Mouse (Mus musculus): ENCODE measurements around the gene Dyrk3. TPM values are rescaled to one million over a fixed set of nuclear protein-coding genes. Genes with fewer than 3 reads are reported as not detected.
A peak's percentile ranks its signal among the peaks of the same experiment; 100 is the strongest.

The Dyrk3 gene
- polyA plus RNA-seq (2012; rRNA removed), result 0.78 and 0.98 TPM in 2 replicates

DNA sequence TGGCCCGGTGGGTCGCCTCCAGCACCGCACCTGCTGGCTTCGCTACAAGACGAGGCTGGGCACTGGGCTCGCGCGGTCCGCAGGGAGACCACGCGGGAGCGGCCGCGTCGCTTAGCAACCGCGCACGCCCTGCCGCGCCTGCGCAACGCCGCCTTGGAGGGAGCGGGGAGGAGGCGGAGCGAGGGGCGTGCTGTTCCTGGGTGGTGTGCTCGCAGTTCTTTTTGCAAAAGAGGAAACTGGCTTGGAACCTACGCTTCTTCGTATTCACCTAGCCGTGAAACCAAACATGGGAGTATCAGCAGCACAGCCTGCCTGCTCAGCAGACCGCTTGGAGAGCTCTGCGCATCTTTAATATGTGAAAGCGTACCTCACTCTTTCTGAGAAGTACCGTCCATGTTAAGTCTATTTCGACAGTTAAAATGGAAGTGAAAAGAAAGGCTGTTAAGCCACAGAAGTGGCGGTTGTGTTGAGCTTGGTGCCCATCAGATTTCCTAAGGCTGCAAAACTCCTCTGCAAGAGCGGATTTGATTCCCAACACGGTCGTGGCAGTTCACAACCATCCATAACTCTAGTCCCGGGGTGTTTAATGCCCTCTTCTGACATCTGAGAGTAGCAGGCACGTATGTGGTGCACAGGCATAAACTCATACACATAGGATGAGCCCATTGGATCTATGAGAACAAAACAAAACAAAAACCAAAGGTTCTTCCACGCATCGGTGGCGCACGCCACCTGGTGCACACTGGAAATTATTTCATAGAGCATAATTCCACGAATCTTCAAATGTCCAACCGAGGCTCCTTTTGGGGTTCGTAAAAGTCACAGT, at the start of gene Dyrk3:
Gene Dyrk3, minus strand, starts transcription at position 150 of the 826 bp plus-strand sequence.
- H3K27ac ChIP-seq (ENCODE audit: control insufficient read depth, insufficient read depth, low read length), result peak within 1 kb of the TSS; percentile 83
- TF ChIP-seq CTCF (IDR thresholded peaks at IDR 0.05; ENCODE audit: borderline replicate concordance, control insufficient read depth, extremely low read depth, insufficient read depth, low read length, poor library complexity), result 0 out of 2 replicates have a peak, but pooled peaks have one; percentile 19
- 0 out of 2 replicates have a peak, but pooled peaks have one; percentile 30 for TF ChIP-seq POLR2A (IDR thresholded peaks at IDR 0.05; ENCODE audit: control insufficient read depth, extremely low read depth, insufficient read depth, low read length, poor library complexity)
- no peaks in the 10 kb centered on the region for H3K27me3 ChIP-seq (ENCODE audit: control insufficient read depth, insufficient read depth, low read length)
- H3K36me3 ChIP-seq (ENCODE audit: control insufficient read depth, insufficient read depth, low read length), result no peaks in the 10 kb centered on the region
- peak within 1 kb of the TSS; percentile 75 for H3K4me3 ChIP-seq (ENCODE audit: control insufficient read depth, insufficient read depth, low read length)
- DNase-seq, result peak; percentile 92
- under 1% methylated on average over 49 of the region's 49 CpGs for WGBS
- H3K4me1 ChIP-seq (replicated peaks; ENCODE audit: control insufficient read depth, insufficient read depth, low read length), result peaks cover 14% of the 10 kb centered on the region

DNA sequence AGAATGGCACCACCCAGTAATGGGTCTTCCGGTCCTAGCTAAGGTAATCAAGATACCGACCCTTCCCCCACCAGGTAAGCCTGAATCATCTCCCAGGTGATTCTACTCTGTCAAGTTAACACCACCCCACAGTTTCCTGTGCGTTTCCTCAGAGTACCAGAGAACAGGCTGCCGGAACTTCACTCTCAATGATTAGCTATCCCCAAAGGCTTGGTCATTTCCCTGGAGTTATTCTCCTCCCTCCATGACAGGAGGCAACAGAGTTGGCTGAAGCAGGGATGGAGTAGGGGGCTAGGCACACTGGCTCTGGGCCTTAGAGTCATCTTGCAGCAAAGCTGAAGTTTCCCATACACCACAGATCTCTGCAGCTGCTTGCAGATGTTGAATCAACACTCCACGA, 49.7 kb upstream of the Dyrk3 start:
- no peaks in the 10 kb centered on the region for H3K27me3 ChIP-seq (ENCODE audit: control insufficient read depth, insufficient read depth, low read length)
- H3K4me3 ChIP-seq (ENCODE audit: control insufficient read depth, insufficient read depth, low read length), result no peak overlapping the region
- peak overlapping the region; percentile 7; the same call in 1 of the 2 replicates for H3K27ac ChIP-seq (ENCODE audit: control insufficient read depth, insufficient read depth, low read length)
- peaks cover 61% of the 10 kb centered on the region for H3K4me1 ChIP-seq (replicated peaks; ENCODE audit: control insufficient read depth, insufficient read depth, low read length)
- DNase-seq, result no peak
- peaks cover 12% of the 10 kb centered on the region for H3K36me3 ChIP-seq (ENCODE audit: control insufficient read depth, insufficient read depth, low read length)
- WGBS, result 73% methylated on average over 5 of the region's 5 CpGs
- TF ChIP-seq CTCF (IDR thresholded peaks at IDR 0.05; ENCODE audit: borderline replicate concordance, control insufficient read depth, extremely low read depth, insufficient read depth, low read length, poor library complexity) (no peak), POLR2A (IDR thresholded peaks at IDR 0.05; ENCODE audit: control insufficient read depth, extremely low read depth, insufficient read depth, low read length, poor library complexity) (no peak)

DNA sequence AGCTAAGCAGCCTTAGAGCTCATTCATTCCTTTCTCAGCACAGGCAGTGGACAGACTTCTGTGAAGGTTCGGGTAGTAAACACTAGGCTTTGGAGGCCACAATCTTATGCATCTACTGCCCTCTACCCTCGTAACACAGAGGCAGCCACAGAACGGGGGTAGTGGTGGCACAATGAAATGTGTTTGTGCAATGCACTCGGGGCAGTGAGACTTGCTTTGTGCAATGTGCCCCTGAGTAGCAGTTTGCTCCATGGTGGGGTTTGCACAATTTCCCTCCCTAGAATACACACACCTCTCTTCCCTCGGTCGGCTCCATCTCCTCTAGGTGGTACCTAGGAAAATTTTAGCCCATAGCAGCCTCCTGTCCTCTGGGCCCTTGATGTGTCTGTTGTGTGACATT, 48.9 kb upstream of the Dyrk3 start:
- DNase-seq, result no peak
- H3K36me3 ChIP-seq (ENCODE audit: control insufficient read depth, insufficient read depth, low read length), result peaks cover 12% of the 10 kb centered on the region
- no peaks in the 10 kb centered on the region for H3K27me3 ChIP-seq (ENCODE audit: control insufficient read depth, insufficient read depth, low read length)
- H3K4me3 ChIP-seq (ENCODE audit: control insufficient read depth, insufficient read depth, low read length), result no peak overlapping the region
- no peak overlapping the region for H3K27ac ChIP-seq (ENCODE audit: control insufficient read depth, insufficient read depth, low read length)
- TF ChIP-seq CTCF (IDR thresholded peaks at IDR 0.05; ENCODE audit: borderline replicate concordance, control insufficient read depth, extremely low read depth, insufficient read depth, low read length, poor library complexity) (no peak), POLR2A (IDR thresholded peaks at IDR 0.05; ENCODE audit: control insufficient read depth, extremely low read depth, insufficient read depth, low read length, poor library complexity) (no peak)
- WGBS, result 83% methylated on average over 6 of the region's 6 CpGs
- H3K4me1 ChIP-seq (replicated peaks; ENCODE audit: control insufficient read depth, insufficient read depth, low read length), result peaks cover 59% of the 10 kb centered on the region

DNA sequence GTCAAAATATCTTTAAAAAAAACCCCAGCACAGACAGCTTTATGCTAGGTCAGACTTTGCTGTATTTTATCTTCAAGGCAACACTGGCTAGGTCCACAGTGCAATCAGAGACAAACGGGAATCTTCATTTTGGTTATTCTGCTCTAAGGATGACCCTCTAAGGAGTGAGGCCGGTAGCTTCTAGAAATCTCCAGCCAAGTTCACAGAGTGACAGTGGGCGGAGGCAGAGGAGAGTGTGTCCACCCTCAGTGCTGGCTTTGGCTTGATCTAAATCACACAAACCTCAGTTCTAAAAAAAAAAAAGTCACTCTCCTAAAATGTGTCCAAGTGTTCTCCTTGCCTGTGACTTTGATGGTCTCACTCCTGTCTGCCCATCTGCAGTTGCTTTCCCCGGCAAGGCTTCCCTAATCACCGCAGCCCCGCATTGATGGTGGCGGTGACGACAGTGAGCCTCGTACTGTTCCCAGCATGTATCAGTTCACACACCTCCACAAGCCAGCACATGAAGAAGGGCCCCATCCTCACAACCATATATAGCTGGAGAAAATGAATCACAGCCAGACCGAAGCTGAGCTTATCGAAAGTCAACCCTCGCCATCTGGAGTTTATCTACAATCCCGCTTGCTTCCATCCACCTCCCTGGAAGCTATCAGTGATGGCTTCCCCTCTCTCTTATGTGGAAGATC, 47.8 kb upstream of the Dyrk3 start:
- Histone ChIP-seq H3K4me1 (replicated peaks; ENCODE audit: control insufficient read depth, insufficient read depth, low read length) (peaks cover 61% of the 10 kb centered on the region), H3K27ac (ENCODE audit: control insufficient read depth, insufficient read depth, low read length) (no peak overlapping the region), H3K4me3 (ENCODE audit: control insufficient read depth, insufficient read depth, low read length) (no peak overlapping the region), H3K36me3 (ENCODE audit: control insufficient read depth, insufficient read depth, low read length) (peaks cover 20% of the 10 kb centered on the region), H3K27me3 (ENCODE audit: control insufficient read depth, insufficient read depth, low read length) (no peaks in the 10 kb centered on the region)
- TF ChIP-seq POLR2A (IDR thresholded peaks at IDR 0.05; ENCODE audit: control insufficient read depth, extremely low read depth, insufficient read depth, low read length, poor library complexity) (no peak), CTCF (IDR thresholded peaks at IDR 0.05; ENCODE audit: borderline replicate concordance, control insufficient read depth, extremely low read depth, insufficient read depth, low read length, poor library complexity) (no peak)
- WGBS, result 87% methylated on average over 13 of the region's 13 CpGs
- DNase-seq, result no peak

DNA sequence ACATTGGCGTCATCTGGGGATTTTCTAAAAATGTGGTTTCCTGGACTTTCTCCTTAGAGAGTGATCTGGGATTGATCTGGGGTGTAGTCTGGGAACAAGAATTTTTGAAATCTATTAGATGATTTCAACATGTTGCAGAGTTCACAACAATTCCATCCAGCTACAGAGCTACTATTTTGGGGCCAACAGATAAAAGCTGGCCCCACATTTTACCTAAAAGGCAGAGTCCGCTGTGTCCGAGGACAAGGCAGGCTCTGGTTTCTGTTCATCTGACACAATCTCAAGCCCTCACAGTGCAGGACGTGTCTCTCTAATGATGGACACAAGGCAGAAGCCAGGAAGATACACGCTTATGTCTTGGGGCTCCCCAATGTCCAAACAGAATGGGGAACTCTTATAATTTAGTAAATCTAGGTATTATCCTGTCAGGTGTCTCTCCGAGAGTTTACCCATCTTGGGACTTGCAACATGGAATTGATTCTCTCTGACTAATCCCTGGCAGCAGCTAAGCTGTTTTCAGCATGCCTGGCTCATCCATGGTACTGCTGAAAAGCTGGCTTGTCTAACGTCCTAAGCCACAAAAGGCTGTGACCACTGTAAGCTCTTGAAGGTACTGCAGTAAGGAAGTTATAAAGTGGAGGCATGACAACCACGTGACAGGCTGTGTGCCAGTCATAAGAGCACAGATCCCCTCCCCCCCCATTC, 47.0 kb upstream of the Dyrk3 start:
- Histone ChIP-seq H3K27me3 (ENCODE audit: control insufficient read depth, insufficient read depth, low read length) (no peaks in the 10 kb centered on the region), H3K27ac (ENCODE audit: control insufficient read depth, insufficient read depth, low read length) (no peak overlapping the region), H3K4me3 (ENCODE audit: control insufficient read depth, insufficient read depth, low read length) (no peak overlapping the region), H3K36me3 (ENCODE audit: control insufficient read depth, insufficient read depth, low read length) (peaks cover 25% of the 10 kb centered on the region), H3K4me1 (replicated peaks; ENCODE audit: control insufficient read depth, insufficient read depth, low read length) (peaks cover 59% of the 10 kb centered on the region)
- WGBS, result 70% methylated on average over 8 of the region's 8 CpGs
- TF ChIP-seq POLR2A (IDR thresholded peaks at IDR 0.05; ENCODE audit: control insufficient read depth, extremely low read depth, insufficient read depth, low read length, poor library complexity) (no peak), CTCF (IDR thresholded peaks at IDR 0.05; ENCODE audit: borderline replicate concordance, control insufficient read depth, extremely low read depth, insufficient read depth, low read length, poor library complexity) (no peak)
- no peak for DNase-seq
